Mouse (Mus musculus) kidney, embryonic 15.5 days (tissue): Measurements from ENCODE around the gene Myo1e. TPM values are rescaled to one million over a fixed set of nuclear protein-coding genes. Genes with fewer than 3 reads are reported as not detected.

ENCODE experiments used
- ATAC-seq: fragments of 200-750 bp; cut with Nextera tagmentation; replicated peaks from 2 replicates; pipeline ENCODE4 v1.8.0; 2017; ENCODE audit warnings: moderate TSS enrichment; ENCODE audit not compliant: low FRiP score
- H3K27ac ChIP-seq: fragments of 300-500 bp; sonication (generic); 2 replicates; pipeline ENCODE4 v1.5.1; 2015; ENCODE audit warnings: mild to moderate bottlenecking, inconsistent platforms
- H3K27me3 ChIP-seq: fragments of 300-500 bp; sonication (generic); 2 replicates; pipeline ENCODE4 v1.6.1; 2015; ENCODE audit warnings: inconsistent platforms
- H3K36me3 ChIP-seq: fragments of 300-500 bp; sonication (generic); 2 replicates; pipeline ENCODE4 v1.6.1; 2015; ENCODE audit warnings: inconsistent platforms
- H3K4me1 ChIP-seq: fragments of 300-500 bp; sonication (generic); 2 replicates; pipeline ENCODE4 v1.6.1; 2015; ENCODE audit warnings: inconsistent platforms
- H3K4me2 ChIP-seq: fragments of 300-500 bp; sonication (generic); 2 replicates; pipeline ENCODE4 v1.6.1; 2015; ENCODE audit warnings: moderate library complexity, mild to moderate bottlenecking, inconsistent platforms
- H3K4me3 ChIP-seq: fragments of 300-500 bp; sonication (generic); replicated peaks from 2 replicates; pipeline ENCODE4 v1.5.1; 2015; ENCODE audit warnings: mild to moderate bottlenecking, inconsistent platforms
- H3K9ac ChIP-seq: fragments of 300-500 bp; sonication (generic); 2 replicates; pipeline ENCODE4 v1.6.1; 2015; ENCODE audit warnings: mild to moderate bottlenecking, inconsistent platforms
- H3K9me3 ChIP-seq: fragments of 300-500 bp; sonication (generic); replicated peaks from 2 replicates; pipeline ENCODE4 v1.6.1; 2016; ENCODE audit warnings: inconsistent platforms
- WGBS: fragments of 180-500 bp; shearing (Covaris S2); methylation state at CpG from one replicate; pipeline ENCODE4 v1.1.7; 2015; ENCODE audit warnings: mixed read lengths; 5-methylcytosine and 5-hydroxymethylcytosine counted together
- polyA plus RNA-seq: library from polyadenylated mRNA; unstranded; fragments of >200 nt; fragmentation: Nextera tagmentation; extraction: Ambion mirVana; gene quantifications from 2 replicates; pipeline ENCODE4 v1.2.1, GENCODE M21; 2015

The Myo1e gene
- polyA plus RNA-seq, 1 experiment from 2014 or later = 22.6 TPM

- WGBS = 61% methylated on average over 18 of the region's 18 CpGs
- no peak for ATAC-seq
These were observed 178.0 kb downstream of the Myo1e start for GRCm38 (mm10) chr9:70384958-70385728.

GRCm38 (mm10) chr9:70387410-70388119 is 180.4 kb downstream of the Myo1e start:
- Histone ChIP-seq H3K9me3 (no peaks in the 10 kb centered on the region), H3K4me2 (no peak overlapping the region), H3K27me3 (no peaks in the 10 kb centered on the region), H3K4me1 (peaks cover 7% of the 10 kb centered on the region; the same call in 1 of the 2 replicates), H3K9ac (no peak overlapping the region), H3K27ac (no peak overlapping the region), H3K4me3 (no peak overlapping the region), H3K36me3 (peaks cover 43% of the 10 kb centered on the region)
- no peak for ATAC-seq
- 89% methylated on average over 4 of the region's 4 CpGs for WGBS

More at GRCm38 (mm10) chr9:70384958-70385728, 178.0 kb downstream of the Myo1e start:
- no peak overlapping the region for H3K27ac ChIP-seq
- peaks cover 43% of the 10 kb centered on the region for H3K36me3 ChIP-seq
- no peak overlapping the region for H3K4me3 ChIP-seq
- H3K4me1 ChIP-seq = no peaks in the 10 kb centered on the region
- H3K27me3 ChIP-seq = no peaks in the 10 kb centered on the region
- no peaks in the 10 kb centered on the region for H3K9me3 ChIP-seq
- H3K9ac ChIP-seq = no peak overlapping the region
- H3K4me2 ChIP-seq = no peak overlapping the region

- no peak overlapping the region for H3K4me3 ChIP-seq
- ATAC-seq = no peak
- WGBS = 74% methylated on average over 3 of the region's 3 CpGs
These were observed 182.4 kb downstream of the Myo1e start for GRCm38 (mm10) chr9:70389548-70389947.

GRCm38 (mm10) chr9:70391042-70391441 is 183.9 kb downstream of the Myo1e start:
- peaks cover 7% of the 10 kb centered on the region; the same call in 1 of the 2 replicates for H3K4me1 ChIP-seq
- no peak for ATAC-seq
- 88% methylated on average over 5 of the region's 5 CpGs for WGBS
- no peak overlapping the region for H3K4me2 ChIP-seq
- peaks cover 25% of the 10 kb centered on the region for H3K36me3 ChIP-seq
- H3K9ac ChIP-seq = no peak overlapping the region
- no peak overlapping the region for H3K27ac ChIP-seq
- H3K9me3 ChIP-seq = no peaks in the 10 kb centered on the region
- no peak overlapping the region for H3K4me3 ChIP-seq
- no peaks in the 10 kb centered on the region for H3K27me3 ChIP-seq

More at GRCm38 (mm10) chr9:70389548-70389947, 182.4 kb downstream of the Myo1e start:
- Histone ChIP-seq H3K27ac (no peak overlapping the region), H3K36me3 (peaks cover 33% of the 10 kb centered on the region), H3K9me3 (no peaks in the 10 kb centered on the region), H3K4me2 (no peak overlapping the region), H3K27me3 (no peaks in the 10 kb centered on the region), H3K9ac (no peak overlapping the region), H3K4me1 (peaks cover 7% of the 10 kb centered on the region; the same call in 1 of the 2 replicates)

GRCm38 (mm10) chr9:70391660-70392562 is 184.8 kb downstream of the Myo1e start:
- H3K36me3 ChIP-seq = peaks cover 29% of the 10 kb centered on the region
- ATAC-seq = no peak
- 68% methylated on average over 12 of the region's 12 CpGs for WGBS
- H3K4me3 ChIP-seq = no peak overlapping the region
- no peaks in the 10 kb centered on the region for H3K27me3 ChIP-seq
- no peaks in the 10 kb centered on the region for H3K9me3 ChIP-seq
- no peak overlapping the region for H3K27ac ChIP-seq
- peaks cover 7% of the 10 kb centered on the region; the same call in 1 of the 2 replicates for H3K4me1 ChIP-seq
- H3K4me2 ChIP-seq = 0 out of 2 replicates have a peak overlapping the region, but pooled peaks have one; percentile 19
- no peak overlapping the region for H3K9ac ChIP-seq

GRCm38 (mm10) chr9:70392563-70392907 is 185.4 kb downstream of the Myo1e start:
- Histone ChIP-seq H3K4me1 (peaks cover 7% of the 10 kb centered on the region; the same call in 1 of the 2 replicates), H3K9me3 (no peaks in the 10 kb centered on the region), H3K36me3 (peaks cover 29% of the 10 kb centered on the region), H3K4me2 (0 out of 2 replicates have a peak overlapping the region, but pooled peaks have one; percentile 19), H3K27me3 (no peaks in the 10 kb centered on the region), H3K4me3 (no peak overlapping the region), H3K27ac (no peak overlapping the region), H3K9ac (no peak overlapping the region)
- WGBS = 8% methylated on average over 6 of the region's 6 CpGs
- ATAC-seq = peak; percentile 67; the same call in 1 of the 2 replicates

- WGBS = 87% methylated on average over 12 of the region's 12 CpGs
- no peak for ATAC-seq
These were observed 188.5 kb downstream of the Myo1e start for GRCm38 (mm10) chr9:70395617-70396016.

GRCm38 (mm10) chr9:70396083-70396482 is 188.9 kb downstream of the Myo1e start:
- Histone ChIP-seq H3K4me2 (no peak overlapping the region), H3K9me3 (no peaks in the 10 kb centered on the region), H3K27me3 (no peaks in the 10 kb centered on the region), H3K4me3 (no peak overlapping the region), H3K4me1 (peaks cover 7% of the 10 kb centered on the region; the same call in 1 of the 2 replicates), H3K27ac (no peak overlapping the region), H3K36me3 (peaks cover 24% of the 10 kb centered on the region), H3K9ac (no peak overlapping the region)
- 78% methylated on average over 2 of the region's 2 CpGs for WGBS
- ATAC-seq = no peak

More at GRCm38 (mm10) chr9:70395617-70396016, 188.5 kb downstream of the Myo1e start:
- peaks cover 22% of the 10 kb centered on the region for H3K36me3 ChIP-seq
- H3K9ac ChIP-seq = no peak overlapping the region
- H3K27me3 ChIP-seq = no peaks in the 10 kb centered on the region
- no peak overlapping the region for H3K27ac ChIP-seq
- no peaks in the 10 kb centered on the region for H3K9me3 ChIP-seq
- peaks cover 7% of the 10 kb centered on the region; the same call in 1 of the 2 replicates for H3K4me1 ChIP-seq
- no peak overlapping the region for H3K4me2 ChIP-seq
- H3K4me3 ChIP-seq = no peak overlapping the region

GRCm38 (mm10) chr9:70401937-70402539 is 194.9 kb downstream of the Myo1e start:
- H3K4me1 ChIP-seq = no peaks in the 10 kb centered on the region
- no peaks in the 10 kb centered on the region for H3K27me3 ChIP-seq
- WGBS = 89% methylated on average over 8 of the region's 8 CpGs
- no peak overlapping the region for H3K4me3 ChIP-seq
- no peak for ATAC-seq
- no peak overlapping the region for H3K9ac ChIP-seq
- H3K9me3 ChIP-seq = no peaks in the 10 kb centered on the region
- H3K36me3 ChIP-seq = peaks cover 22% of the 10 kb centered on the region
- no peak overlapping the region for H3K4me2 ChIP-seq
- H3K27ac ChIP-seq = no peak overlapping the region

- no peak overlapping the region for H3K27ac ChIP-seq
- no peak for ATAC-seq
- H3K9ac ChIP-seq = no peak overlapping the region
- H3K36me3 ChIP-seq = peaks cover 57% of the 10 kb centered on the region
- H3K9me3 ChIP-seq = no peaks in the 10 kb centered on the region
- H3K4me3 ChIP-seq = no peak overlapping the region
- H3K4me2 ChIP-seq = no peak overlapping the region
- 93% methylated on average over 3 of the region's 3 CpGs for WGBS
- H3K27me3 ChIP-seq = no peaks in the 10 kb centered on the region
- no peaks in the 10 kb centered on the region for H3K4me1 ChIP-seq
These were observed 199.4 kb downstream of the Myo1e start for GRCm38 (mm10) chr9:70406596-70406995.

GRCm38 (mm10) chr9:70408791-70409190 is 201.6 kb downstream of the Myo1e start:
- H3K36me3 ChIP-seq = peaks cover 79% of the 10 kb centered on the region
- ATAC-seq = no peak

More at GRCm38 (mm10) chr9:70408791-70409190, 201.6 kb downstream of the Myo1e start:
- Histone ChIP-seq H3K4me2 (no peak overlapping the region), H3K9me3 (no peaks in the 10 kb centered on the region), H3K4me1 (no peaks in the 10 kb centered on the region), H3K27ac (no peak overlapping the region), H3K9ac (no peak overlapping the region), H3K4me3 (no peak overlapping the region), H3K27me3 (no peaks in the 10 kb centered on the region)
- WGBS = 87% methylated on average over 3 of the region's 3 CpGs
